Mouse (Mus musculus) neural tube, embryonic 11.5 days (tissue): ENCODE measurements around the gene Plekhn1. TPM values are rescaled to one million over a fixed set of nuclear protein-coding genes. Genes with fewer than 3 reads are reported as not detected.

Source experiments
- ATAC-seq: fragments of 200-750 bp; cut with Nextera tagmentation; 2 replicates; pipeline ENCODE4 v1.8.0; 2017; ENCODE audit warnings: moderate number of reproducible peaks, mild to moderate bottlenecking, moderate TSS enrichment, moderate library complexity; ENCODE audit not compliant: insufficient read depth, low FRiP score, low TSS enrichment
- DNase-seq: peaks from one replicate; pipeline ENCODE4 v3.0.0-alpha.2; 2015; ENCODE audit warnings: low spot score
- H3K27ac ChIP-seq: fragments of 300-500 bp; sonication (generic); 2 replicates; pipeline ENCODE4 v1.5.1; 2014; ENCODE audit warnings: low read depth, mild to moderate bottlenecking, low read length
- H3K27me3 ChIP-seq: fragments of 300-500 bp; sonication (generic); 2 replicates; pipeline ENCODE4 v1.6.1; 2014; ENCODE audit warnings: mild to moderate bottlenecking, low read length, mixed read lengths; ENCODE audit not compliant: control insufficient read depth, insufficient read depth
- H3K36me3 ChIP-seq: fragments of 300-500 bp; sonication (generic); 2 replicates; pipeline ENCODE4 v1.6.1; 2014; ENCODE audit warnings: mild to moderate bottlenecking, low read length, moderate library complexity, mixed read lengths; ENCODE audit not compliant: control insufficient read depth, insufficient read depth
- H3K4me1 ChIP-seq: fragments of 300-500 bp; sonication (generic); 2 replicates; pipeline ENCODE4 v1.6.1; 2014; ENCODE audit warnings: low read length, mixed read lengths; ENCODE audit not compliant: control insufficient read depth, insufficient read depth
- H3K4me2 ChIP-seq: fragments of 300-500 bp; sonication (generic); 2 replicates; pipeline ENCODE4 v1.6.1; 2014; ENCODE audit warnings: low read depth, mild to moderate bottlenecking, moderate library complexity
- H3K4me3 ChIP-seq: fragments of 300-500 bp; sonication (generic); 2 replicates; pipeline ENCODE4 v1.5.1; 2014; ENCODE audit warnings: low read depth, low read length
- H3K9ac ChIP-seq: fragments of 300-500 bp; sonication (generic); 2 replicates; pipeline ENCODE4 v1.6.1; 2014; ENCODE audit warnings: mild to moderate bottlenecking, low read length
- H3K9me3 ChIP-seq: fragments of 300-500 bp; sonication (generic); 2 replicates; pipeline ENCODE4 v1.6.1; 2016; ENCODE audit warnings: low read length; ENCODE audit not compliant: control insufficient read depth
- WGBS: fragments of 180-500 bp; shearing (Covaris S2); extraction: QIAGEN DNeasy Blood & Tissue Kit; methylation state at CpG from one replicate; pipeline ENCODE4 v1.1.7; 2014; 5-methylcytosine and 5-hydroxymethylcytosine counted together
- polyA plus RNA-seq: library from polyadenylated mRNA; unstranded; fragments of >200 nt; fragmentation: Nextera tagmentation; extraction: Ambion mirVana; gene quantifications from 2 replicates; pipeline ENCODE4 v1.2.1, GENCODE M21; 2014

Gene Plekhn1
- polyA plus RNA-seq, 1 experiment from 2014 or later = 21.6 TPM

- Histone ChIP-seq H3K27me3 (no peaks in the 10 kb centered on the region), H3K9ac (no peak overlapping the region), H3K4me2 (no peak overlapping the region), H3K9me3 (no peaks in the 10 kb centered on the region), H3K27ac (no peak overlapping the region), H3K36me3 (peaks cover 6% of the 10 kb centered on the region), H3K4me3 (no peak overlapping the region), H3K4me1 (peaks cover 52% of the 10 kb centered on the region)
- no peak for DNase-seq
- ATAC-seq = no peak
- WGBS = 25% methylated on average over 2 of the region's 2 CpGs
Measured at GRCm38 (mm10) chr4:156193200-156193590, 41.5 kb downstream of the Plekhn1 start.

DNA sequence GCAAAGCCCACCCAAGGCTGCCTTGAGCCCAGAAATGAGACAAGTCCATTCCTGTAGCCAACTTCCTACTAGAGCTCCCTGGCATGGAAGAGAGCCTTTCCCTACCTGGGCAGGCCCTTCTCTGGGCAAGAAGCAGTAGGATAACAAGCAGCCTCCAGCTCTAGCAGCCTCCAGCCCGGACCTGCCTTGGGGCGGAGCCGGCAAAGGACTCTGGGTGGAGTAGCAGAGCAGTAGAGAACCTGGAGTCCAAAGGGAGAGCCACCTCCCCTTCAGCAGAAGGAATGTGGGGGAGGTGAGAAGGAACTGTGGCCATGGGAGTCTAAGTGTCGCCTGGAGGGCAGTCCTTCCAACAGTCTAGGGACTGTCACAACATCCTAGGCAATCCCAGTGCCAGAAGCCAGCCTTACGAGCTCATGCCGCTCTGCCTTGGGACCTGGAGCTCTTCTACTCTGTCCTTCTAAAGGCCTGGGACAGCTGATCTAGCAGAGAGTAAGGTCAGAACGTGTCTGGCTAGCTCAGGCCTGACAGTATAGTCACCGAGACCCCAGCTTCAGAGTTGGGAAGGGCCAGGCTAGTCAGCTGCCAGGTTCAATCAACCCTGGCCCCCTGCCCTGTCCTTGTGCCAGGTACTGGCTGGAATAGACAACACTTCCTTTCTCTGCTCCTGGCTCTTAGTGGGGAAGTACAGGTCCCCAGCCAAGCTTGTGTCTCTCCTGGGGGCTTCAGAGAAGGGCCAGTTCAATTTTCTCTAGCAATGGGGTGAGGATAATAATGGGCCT is 42.0 kb downstream of the Plekhn1 start:
- Histone ChIP-seq H3K9me3 (no peaks in the 10 kb centered on the region), H3K27me3 (no peaks in the 10 kb centered on the region), H3K27ac (no peak overlapping the region)

DNA sequence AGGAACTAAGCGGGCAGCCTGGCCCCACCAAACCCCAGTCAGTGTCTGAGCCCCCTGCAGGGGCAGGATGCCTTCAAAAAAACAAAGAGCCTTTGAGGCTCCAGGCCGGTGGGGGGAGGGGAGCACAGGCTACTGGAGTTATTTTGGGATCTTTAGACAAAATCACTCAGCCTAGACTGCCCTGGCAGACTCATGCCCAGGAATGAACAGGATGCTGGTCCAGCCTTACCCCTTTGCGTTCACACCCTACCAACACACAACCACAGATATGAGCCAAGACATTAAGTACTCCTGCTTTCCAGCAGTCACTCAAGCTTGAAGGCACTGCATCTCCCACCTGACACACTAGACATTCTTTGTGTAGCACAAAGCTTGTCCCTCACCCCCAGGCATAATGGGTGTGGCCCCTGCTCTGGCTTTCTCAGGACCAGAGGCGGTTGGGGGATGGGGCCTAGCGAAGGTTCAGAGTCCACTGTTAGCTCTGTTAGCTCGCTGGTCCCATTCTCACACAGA is 45.8 kb downstream of the Plekhn1 start:
- Histone ChIP-seq H3K9me3 (no peaks in the 10 kb centered on the region), H3K27ac (peak overlapping the region; percentile 85), H3K9ac (peak overlapping the region; percentile 38), H3K4me2 (peak overlapping the region; percentile 21), H3K27me3 (no peaks in the 10 kb centered on the region), H3K4me3 (no peak overlapping the region), H3K36me3 (peaks cover 2% of the 10 kb centered on the region; the same call in 1 of the 2 replicates), H3K4me1 (peaks cover 55% of the 10 kb centered on the region)
- DNase-seq (peak; percentile 80), ATAC-seq (peak; percentile 64)
- 11% methylated on average over 6 of the region's 6 CpGs for WGBS

More for the DNA sequence above, 42.0 kb downstream of the Plekhn1 start:
- H3K4me2 ChIP-seq = no peak overlapping the region
- DNase-seq (no peak), ATAC-seq (no peak)
- whole genome bisulfite sequencing = 54% methylated on average over 8 of the region's 8 CpGs
- H3K36me3 ChIP-seq = peaks cover 6% of the 10 kb centered on the region
- H3K9ac ChIP-seq = no peak overlapping the region
- no peak overlapping the region for H3K4me3 ChIP-seq
- H3K4me1 ChIP-seq = peaks cover 56% of the 10 kb centered on the region

DNA sequence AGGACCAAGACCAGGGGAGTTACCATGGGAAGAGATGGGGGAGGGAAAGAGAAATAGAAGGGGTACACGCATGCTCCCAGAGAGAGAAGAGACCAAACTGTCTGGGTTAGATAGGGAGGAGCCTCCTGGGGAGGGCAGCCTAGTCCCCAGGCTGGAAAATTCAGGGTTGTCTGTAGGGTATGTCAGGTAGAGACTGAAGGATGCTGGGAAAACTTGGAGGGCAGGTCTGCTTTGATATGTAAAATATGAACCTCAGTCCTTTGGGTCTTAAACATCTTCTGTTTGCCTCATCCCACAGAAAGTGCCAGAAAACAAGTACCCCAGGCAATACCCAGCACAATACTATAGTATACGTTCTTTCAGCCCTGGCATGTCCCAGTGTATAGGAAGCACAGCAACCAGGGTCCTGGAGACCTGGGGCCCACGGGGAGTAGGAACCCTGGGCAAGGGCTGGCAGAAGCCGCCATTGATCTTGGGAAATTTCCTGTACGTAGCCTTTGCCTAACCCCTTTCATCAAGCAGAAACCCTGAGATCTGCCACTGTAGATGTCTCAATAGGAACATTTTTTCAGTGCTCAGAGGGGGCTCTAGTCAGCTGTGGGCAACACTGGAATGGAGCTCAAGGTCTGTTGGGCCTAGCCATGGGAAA is 46.4 kb downstream of the Plekhn1 start:
- Histone ChIP-seq H3K27me3 (no peaks in the 10 kb centered on the region), H3K4me2 (peak overlapping the region; percentile 21; the same call in 1 of the 2 replicates), H3K27ac (peak overlapping the region; percentile 85), H3K9me3 (no peaks in the 10 kb centered on the region), H3K9ac (peak overlapping the region; percentile 38), H3K36me3 (peaks cover 2% of the 10 kb centered on the region; the same call in 1 of the 2 replicates), H3K4me3 (no peak overlapping the region), H3K4me1 (peaks cover 51% of the 10 kb centered on the region)
- ATAC-seq = peak; percentile 5; the same call in 1 of the 2 replicates
- WGBS = 41% methylated on average over 5 of the region's 5 CpGs
- no peak for DNase-seq

GRCm38 (mm10) chr4:156185950-156186850 is 48.5 kb downstream of the Plekhn1 start:
- Histone ChIP-seq H3K27ac (peak overlapping the region; percentile 82), H3K36me3 (peaks cover 2% of the 10 kb centered on the region; the same call in 1 of the 2 replicates), H3K4me1 (peaks cover 51% of the 10 kb centered on the region), H3K9me3 (no peaks in the 10 kb centered on the region), H3K4me3 (peak overlapping the region; percentile 30), H3K27me3 (no peaks in the 10 kb centered on the region), H3K4me2 (peak overlapping the region; percentile 52), H3K9ac (peak overlapping the region; percentile 78)
- peak; percentile 71 for DNase-seq
- ATAC-seq = peak; percentile 32
- 6% methylated on average over 31 of the region's 31 CpGs for WGBS

DNA sequence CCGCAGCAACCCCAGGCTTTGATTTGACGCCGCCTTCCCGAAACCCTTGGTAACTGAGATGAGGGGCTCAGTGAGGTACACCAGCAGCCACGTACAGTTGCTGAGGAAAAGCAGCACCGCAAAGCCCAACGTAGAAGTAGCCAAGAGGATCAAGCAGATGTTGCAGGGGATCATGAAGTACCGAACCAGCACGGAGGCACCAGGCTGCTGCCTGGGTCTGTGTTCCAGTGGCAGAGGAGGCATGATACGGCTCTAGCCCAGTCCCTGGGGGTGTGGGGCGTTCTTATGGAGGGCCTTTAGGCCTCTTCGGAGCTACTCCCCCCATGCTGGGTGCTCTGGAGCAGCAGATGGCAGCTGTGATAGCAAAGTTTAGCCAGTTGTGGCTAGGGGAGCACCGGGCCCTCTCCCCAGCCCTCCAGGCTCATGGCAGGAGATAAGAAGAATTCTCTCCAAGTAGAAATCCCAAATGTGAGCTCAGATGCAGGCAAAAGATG is 49.2 kb downstream of the Plekhn1 start:
- H3K36me3 ChIP-seq = peaks cover 2% of the 10 kb centered on the region; the same call in 1 of the 2 replicates
- peaks cover 45% of the 10 kb centered on the region for H3K4me1 ChIP-seq
- peak overlapping the region; percentile 78 for H3K9ac ChIP-seq
- DNase-seq = no peak
- H3K27me3 ChIP-seq = no peaks in the 10 kb centered on the region
- H3K27ac ChIP-seq = peak overlapping the region; percentile 82
- H3K4me3 ChIP-seq = peak overlapping the region; percentile 30
- ATAC-seq = no peak
- H3K4me2 ChIP-seq = peak overlapping the region; percentile 52
- no peaks in the 10 kb centered on the region for H3K9me3 ChIP-seq
- 83% methylated on average over 13 of the region's 13 CpGs for WGBS

DNA sequence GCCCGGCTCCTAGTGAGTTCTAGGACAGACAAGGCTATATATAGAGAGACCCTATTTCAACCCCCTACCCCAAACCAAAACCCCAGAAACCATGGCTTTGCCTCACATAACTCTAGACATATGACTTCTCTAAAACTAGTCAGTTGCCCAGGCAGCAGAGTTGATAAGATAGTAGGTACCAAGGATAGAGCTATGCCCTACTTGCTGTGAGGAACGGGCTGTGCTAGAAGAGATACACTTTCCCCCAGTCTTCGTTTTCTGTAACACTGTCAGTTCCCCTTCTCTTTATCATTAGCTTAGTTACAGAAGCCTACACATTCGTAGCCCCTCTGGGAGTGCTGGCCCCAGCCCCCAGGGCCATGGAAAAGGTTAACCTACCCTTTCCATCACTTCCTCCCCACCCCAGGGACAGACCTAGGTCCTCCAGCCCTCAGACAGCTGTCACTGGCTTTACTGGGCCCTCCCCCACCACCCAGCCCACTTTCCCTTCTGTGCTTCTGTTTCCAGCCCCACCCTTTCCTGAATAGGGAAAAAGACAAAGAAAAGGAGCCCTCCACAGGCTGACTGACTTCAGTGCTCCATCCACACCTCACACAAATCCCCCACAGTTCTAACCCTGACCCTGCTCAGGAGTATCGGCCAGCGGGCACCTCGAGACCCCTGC is 50.2 kb downstream of the Plekhn1 start:
- no peak for ATAC-seq
- Histone ChIP-seq H3K4me1 (peaks cover 34% of the 10 kb centered on the region), H3K27me3 (no peaks in the 10 kb centered on the region), H3K4me3 (peak overlapping the region; percentile 30), H3K27ac (no peak overlapping the region), H3K9me3 (no peaks in the 10 kb centered on the region), H3K9ac (0 out of 2 replicates have a peak overlapping the region, but pooled peaks have one; percentile 27), H3K36me3 (no peaks in the 10 kb centered on the region; the same call in 1 of the 2 replicates), H3K4me2 (peak overlapping the region; percentile 52)
- 85% methylated on average over 7 of the region's 7 CpGs for WGBS
- DNase-seq = no peak
